Mouse (Mus musculus) liver, adult 2 months (tissue): ENCODE measurements around the gene Miox.

Experiments
- CTCF ChIP-seq: fragments of 200-500 bp; IDR thresholded peaks from 2 replicates; pipeline ENCODE4 v1.5.1; 2011; ENCODE audit warnings: low read depth, low read length, control low read depth
- POLR2A ChIP-seq: fragments of 200-500 bp; IDR thresholded peaks from 2 replicates; pipeline ENCODE4 v1.6.1; 2011; ENCODE audit warnings: low read length, control low read depth; ENCODE audit not compliant: insufficient read depth; ENCODE audit errors: extremely low read depth

GRCm38 (mm10) chr15:89334271-89334670, at the start of gene Miox:
- TF ChIP-seq CTCF (no peak), POLR2A (no peak)
